Mouse (Mus musculus) spleen, adult 18-20 months (tissue): Measurements from ENCODE around the gene Acads.
"Not testable (repeated sequence)": the region's sequence is repeated elsewhere in the genome, so short reads cannot be mapped to it uniquely, and the experiment has no call there.

Source experiments
- DNase-seq, 2 experiments: peaks; one replicate each; pipeline ENCODE4 v3.0.0; 2022; ENCODE audit warnings: mixed read lengths in 2 of 2

Gene Acads

DNA sequence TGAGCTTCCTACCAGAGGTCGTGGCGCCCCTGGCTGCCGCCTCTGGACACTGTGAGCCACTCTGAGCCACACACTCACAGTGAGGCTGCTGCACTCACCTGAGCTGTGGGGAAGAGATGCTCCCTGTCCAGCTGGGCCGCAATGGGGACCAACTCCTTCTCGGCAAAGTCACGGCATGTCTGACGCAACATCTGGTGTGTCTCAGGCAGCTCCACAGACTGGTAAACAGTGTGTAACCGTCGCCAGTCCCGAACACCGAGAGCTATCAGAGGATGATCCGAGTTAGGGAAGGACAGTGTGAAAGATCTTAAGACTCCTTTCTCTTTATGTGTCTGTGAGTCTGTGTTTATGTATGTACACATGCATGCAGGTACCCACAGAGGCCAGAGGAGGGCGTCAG is 1.7 kb downstream of the Acads start:
- DNase-seq = no peak

DNA sequence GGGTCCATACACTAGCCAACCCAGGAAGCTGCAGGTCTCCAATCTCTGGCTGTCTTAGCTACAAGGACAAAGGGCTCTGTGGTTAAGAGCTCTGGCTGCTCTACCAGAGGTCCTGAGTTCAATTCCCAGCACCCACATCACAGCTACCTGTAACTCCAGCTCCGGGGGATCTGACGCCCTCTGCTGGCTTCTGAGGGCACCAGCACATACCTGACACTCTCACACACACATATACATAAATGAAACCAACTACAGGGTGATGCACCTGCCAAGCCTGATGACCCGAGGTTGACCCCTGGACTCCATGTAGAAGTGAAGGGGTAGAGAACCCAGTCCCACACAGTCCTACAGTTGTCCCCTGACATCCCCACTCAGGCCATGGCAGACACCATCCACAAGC is 2.7 kb downstream of the Acads start:
- no peak for DNase-seq

DNA sequence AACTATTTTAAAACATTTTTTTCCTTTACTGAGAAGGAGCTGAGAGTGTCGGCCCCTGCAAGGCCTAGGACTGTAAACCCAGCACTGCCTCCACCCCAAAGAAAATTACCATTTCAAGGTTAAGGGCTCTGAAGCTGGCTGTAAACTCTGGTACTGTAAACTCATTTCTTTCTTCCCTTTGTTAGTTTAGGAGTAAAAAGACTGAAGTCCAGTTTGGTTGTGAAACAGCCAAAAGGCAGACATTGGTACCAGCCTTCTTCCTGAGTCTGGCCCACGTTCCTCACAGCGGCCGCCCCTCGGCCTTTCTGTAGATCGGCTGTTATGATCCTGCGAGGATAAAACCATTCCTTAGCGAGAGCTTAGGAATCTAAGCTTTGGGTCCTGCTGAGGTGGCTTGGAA is 4.6 kb downstream of the Acads start:
- DNase-seq = no peak

GRCm38 (mm10) chr5:115113244-115113643 is 5.9 kb downstream of the Acads start:
- no peak for DNase-seq

DNA sequence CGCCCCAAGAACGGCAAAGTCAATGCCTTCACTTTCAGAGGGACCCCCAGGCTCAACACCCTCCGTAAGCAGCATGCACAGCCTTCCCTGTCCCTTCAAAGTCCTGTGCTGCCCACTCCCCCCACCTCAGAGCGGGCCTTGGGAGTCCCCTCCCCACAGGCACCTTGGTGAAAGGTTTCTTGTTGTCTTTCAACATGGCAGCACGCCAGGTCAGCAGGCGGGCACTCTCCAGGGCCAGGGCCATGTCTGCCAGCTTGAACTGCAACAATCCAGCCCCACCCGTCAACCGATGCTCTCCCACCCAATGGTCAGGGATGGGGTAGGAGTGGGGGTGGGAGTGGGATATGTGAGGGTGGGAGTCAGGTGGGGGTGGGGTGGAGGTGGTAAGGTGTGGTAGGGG is 8.0 kb downstream of the Acads start:
- DNase-seq = no peak

DNA sequence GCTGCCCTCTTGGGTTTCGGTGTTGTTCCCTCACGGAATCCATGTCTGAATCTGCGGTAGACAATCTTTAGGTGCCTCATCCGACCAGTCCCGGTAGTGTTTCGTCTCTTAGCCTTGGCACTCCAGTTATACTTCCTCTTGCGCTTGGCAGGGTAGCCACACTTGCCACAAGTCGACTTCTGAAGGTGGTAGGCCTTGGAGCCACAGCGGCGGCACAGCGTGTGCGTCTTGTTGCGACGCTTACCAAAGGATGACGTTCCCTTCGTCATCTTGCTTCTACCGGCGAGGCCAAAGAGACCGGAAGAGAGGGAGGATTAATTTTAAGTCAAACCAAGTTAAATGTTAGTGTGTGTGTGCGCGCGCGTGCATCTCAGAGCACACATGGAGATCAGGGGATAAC is 15.9 kb downstream of the Acads start:
- DNase-seq = not testable (repeated sequence)

DNA sequence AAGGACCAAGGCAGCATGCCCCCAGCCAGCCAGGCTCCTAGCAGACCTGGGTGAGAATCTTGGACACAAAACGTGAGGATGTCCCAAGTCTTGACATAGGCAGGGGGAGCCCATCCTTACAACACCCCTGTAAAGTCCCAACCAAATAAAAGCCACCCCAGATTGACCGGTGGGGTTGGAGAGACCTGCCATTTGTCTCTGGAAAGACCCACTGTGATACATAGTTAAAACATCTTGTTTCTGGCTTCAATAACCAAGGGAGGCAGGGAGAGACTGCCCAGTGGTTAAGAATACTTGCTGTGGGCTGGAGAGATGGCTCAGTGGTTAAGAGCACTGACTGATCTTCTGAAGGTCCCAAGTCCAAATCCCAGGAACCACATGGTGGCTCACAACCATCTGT is 16.9 kb downstream of the Acads start:
- no peak for DNase-seq

GRCm38 (mm10) chr5:115100473-115100872 is 18.7 kb downstream of the Acads start:
- DNase-seq = no peak

- DNase-seq = no peak
These were observed 19.2 kb downstream of the Acads start for GRCm38 (mm10) chr5:115099991-115100390.

- no peak for DNase-seq
These were observed 19.6 kb downstream of the Acads start for GRCm38 (mm10) chr5:115099530-115099929.

- no peak for DNase-seq
These were observed 21.0 kb downstream of the Acads start, which contains the start of gene Gm10401 for GRCm38 (mm10) chr5:115098195-115098594. TSS of gene Gm10401 (minus strand) at chr5:115098295.

GRCm38 (mm10) chr5:115091776-115092175 is 27.4 kb downstream of the Acads start:
- no peak for DNase-seq

DNA sequence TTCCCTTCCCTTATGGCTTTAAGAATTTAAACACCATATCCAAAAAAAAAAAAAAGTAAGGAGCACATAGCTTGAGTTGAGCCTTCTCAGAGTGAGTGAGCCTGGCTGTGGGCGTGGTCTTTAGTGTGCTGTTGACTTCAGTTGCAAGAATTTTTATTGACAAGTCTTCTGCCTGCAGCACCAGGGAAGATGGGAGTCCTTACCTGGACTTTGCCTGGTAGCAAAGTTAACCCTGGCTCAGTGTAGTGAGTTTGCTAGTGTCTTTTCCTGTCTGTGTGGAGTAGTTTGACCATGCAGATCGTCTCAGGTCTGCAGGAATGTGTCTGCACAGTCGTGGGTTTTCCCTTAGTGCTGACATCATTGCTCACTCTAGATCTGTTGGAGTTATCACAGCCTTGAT is 28.1 kb downstream of the Acads start:
- DNase-seq = no peak

- no peak for DNase-seq
These were observed 29.4 kb downstream of the Acads start for GRCm38 (mm10) chr5:115089592-115090268.

DNA sequence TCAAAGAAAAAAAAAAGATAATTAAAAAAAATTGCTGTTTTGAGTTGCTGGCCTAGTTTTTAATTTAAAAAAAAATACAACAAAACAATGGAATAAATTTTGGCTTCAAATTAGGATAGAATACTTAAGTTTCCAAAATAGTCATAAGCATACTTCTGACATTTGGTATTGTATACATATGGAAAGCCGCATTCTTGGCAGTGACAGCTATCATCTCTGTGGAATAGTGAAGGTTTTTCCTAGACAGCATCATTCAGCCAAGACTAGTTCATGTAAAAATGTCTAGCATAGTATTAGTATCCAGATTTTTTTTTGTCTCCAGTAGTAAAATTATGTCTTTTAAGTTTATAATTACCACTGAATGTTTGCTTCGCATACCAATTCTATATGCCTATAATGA is 33.5 kb downstream of the Acads start:
- DNase-seq = no peak

DNA sequence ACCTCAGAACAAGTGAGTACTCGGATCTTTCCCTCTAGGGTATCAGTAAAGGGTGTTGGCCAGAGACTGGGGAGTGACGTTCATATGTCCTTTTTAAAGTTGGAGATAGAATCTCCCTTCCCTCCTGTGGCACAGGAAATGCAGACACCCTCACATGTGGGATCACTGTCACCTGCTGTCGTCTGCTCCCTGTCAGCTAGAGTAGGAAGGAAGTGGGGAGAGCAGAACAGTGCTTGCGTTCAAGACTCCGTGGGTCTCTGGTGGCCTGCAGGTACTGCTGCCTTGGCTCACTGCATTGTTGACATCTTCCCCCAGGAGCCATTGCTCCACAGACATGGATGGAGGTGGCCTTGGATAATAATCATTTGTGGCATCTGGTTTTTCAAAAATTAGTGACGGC is 35.7 kb downstream of the Acads start:
- DNase-seq = no peak

DNA sequence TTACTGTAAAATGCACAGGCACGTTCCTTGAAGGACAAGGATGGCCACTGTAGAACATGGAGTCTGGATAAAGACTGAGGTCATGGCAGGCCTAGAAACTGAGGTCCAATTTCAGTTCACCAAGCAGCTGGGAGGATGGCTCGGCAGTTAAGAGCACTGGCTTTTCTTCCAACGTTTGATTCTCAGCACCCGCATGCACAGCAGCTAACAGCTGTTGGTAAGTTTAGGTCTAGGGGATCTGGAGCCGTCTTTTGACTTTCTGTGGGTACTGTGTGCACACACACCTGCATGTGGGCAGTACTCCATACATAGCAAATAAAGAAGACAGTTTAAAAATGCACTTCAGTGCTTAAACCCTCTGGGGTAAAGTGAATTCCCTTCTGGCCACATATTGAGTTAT is 37.5 kb downstream of the Acads start:
- DNase-seq = no peak

DNA sequence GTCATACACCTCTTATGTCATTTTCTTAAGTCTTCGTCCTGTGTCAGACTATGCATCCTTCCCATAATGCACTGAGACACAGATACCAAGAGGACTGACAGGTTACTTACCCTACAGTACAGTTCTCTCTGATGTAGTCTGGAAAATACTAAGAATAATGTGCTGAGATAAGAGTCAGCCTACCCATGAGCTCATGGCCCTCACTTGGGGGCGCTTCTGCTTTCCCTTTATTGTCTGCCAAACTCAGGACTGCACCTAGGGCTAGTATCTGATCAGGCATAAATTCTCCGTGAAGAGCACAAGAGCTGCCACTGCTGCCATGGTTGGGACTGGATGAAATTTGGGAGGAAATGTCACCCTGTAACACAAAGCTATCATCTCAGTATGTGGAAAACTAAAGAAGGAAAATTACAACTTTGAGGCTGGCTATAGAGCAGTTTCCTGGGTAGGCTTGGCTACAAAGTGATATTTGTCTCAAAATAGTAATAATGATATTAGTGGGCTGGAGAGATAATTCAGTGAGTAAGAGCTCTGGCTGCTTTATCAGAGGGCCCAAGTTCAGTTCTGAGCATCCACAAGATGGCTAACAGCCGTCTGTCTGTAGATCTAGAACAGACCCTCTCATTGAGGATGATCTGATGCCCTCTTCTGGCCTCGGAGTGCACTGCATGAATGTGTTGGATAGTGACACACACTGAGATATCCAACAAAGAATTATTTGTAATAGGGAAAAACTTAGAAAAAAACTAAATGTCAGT is 42.8 kb downstream of the Acads start:
- peak; percentile 44 to 72 for DNase-seq

- DNase-seq = no peak
These were observed 44.4 kb downstream of the Acads start for GRCm38 (mm10) chr5:115074749-115075148.

DNA sequence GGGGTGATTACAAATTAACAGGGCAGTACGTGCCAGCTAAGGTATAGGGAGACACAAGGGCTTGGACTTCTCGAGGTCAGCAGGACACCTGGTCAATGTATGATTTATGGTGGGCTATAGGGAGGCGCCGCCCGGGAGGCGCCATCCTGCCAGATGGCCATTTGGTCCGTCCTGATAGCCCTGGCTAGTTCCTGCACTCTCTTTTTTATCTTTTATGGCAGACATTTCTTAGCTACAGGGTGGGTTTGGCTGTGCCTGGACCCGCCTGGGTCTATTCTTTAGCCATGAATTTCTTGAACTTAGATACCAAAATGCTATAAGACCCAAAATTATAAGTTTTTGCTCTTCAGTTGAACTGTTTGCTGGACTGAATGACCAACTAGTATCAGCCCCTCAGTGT is 45.8 kb downstream of the Acads start:
- DNase-seq = not testable (repeated sequence)

GRCm38 (mm10) chr5:115072143-115072542 is 47.0 kb downstream of the Acads start:
- no peak for DNase-seq

DNA sequence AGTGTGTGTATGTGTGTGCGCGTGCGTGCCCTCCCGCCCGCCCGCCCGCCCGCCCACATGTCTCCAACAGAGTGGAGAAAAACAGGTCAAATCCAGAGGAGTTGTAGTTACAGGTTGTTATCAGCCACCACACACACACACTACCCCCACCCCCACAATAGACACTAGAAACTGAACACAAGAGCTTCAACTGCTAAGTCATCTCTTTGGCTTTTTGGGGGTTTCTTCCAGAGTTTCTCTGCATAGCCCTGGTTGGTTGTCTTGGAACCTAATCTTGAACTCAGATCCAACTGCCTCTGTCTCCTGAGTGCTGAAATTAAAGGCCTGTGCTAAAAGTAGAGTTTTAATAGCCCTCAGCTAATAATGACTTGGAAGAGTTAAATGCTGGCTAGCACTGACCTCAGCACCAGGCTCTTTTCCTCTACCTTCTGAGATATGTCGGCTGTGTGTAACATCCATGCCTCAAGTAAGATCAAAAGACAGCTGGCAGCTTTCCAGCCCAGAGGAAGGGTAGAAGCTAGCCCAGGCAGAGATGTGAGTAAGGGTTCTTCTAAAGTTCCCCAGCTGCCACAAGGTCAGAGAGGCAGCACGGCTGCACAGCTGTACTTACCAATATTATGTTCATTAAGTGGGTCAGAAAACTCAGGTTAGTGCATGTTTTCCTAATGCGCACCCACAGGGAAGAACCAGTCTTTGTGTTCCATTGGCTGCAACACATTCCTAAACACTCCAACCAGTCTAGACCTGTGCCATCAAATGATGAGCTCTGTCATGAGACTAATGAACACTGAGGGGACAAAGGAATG is 47.8 kb downstream of the Acads start:
- DNase-seq = no peak

GRCm38 (mm10) chr5:115070457-115070856 is 48.7 kb downstream of the Acads start:
- no peak for DNase-seq

DNA sequence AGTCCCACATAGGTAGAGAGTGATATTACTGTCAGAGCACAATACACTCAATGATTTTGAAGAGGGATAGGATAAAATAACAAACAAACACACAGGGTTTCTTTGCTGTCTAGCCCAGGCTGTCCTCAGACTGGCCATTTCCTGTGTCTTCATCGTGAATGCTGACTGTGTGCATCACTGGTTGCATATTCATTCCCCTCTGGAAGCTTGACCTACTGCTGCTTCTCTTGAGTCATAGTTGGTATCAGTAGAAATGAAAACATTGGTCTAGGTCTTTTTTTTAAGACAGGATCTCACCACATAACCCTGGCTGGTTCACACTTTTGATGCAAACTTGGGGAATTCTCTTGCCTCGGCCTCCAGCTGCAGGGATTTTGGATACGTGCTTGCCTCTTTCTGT is 49.5 kb downstream of the Acads start:
- no peak for DNase-seq
